Comparison of ENCODE assay signal across 8 mouse cellular contexts in the genomic region with DNA sequence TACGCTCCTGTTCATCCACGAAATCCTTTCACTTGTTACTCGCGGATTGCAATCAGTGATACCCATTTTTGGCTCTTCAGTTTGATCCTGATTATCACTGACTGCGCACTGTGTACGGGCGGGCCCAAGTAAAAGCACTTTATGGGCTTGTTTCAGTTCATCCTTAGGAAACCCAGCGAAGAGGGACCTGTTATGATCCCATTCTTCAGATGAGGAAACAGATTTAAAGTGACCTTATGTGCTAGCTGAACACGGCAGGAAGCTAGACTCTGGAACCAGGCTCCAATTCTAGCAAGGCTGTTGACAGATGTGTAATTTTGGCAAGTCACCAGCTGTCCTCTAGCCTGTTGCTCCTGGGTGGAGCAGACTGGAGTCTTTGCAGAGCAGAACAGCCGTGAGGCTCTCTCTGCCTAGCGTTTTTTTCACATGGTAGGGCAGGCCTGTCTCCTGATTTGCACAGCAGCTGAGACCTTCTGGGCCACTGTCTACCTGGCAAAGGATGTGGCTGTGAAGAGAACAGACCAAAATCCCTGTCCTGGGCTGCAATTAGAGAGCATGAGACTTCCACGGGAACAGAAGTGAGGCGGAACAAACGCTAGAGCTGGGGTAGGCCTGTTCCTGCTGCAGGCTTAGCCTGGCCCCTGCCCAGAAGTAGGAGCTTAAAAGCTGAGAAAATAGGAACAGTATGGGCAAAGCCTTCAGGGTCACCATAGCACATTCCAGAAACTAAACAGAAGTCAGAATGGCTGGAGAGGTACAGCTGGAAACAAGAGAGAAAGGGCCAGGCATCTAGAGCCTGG. TPM values are rescaled to one million over a fixed set of nuclear protein-coding genes. Genes with fewer than 3 reads are reported as not detected.
DNase-seq lines count a peak whose midpoint lies in the region; ATAC-seq lines count a peak whose summit lies in the region.

No protein-coding gene starts in this region.

- H3K4me3 ChIP-seq in forebrain, embryonic 12.5 days (replicated peaks): peak overlapping the region; percentile 58
- peak overlapping the region; percentile 61 for H3K4me3 ChIP-seq in hindbrain, embryonic 13.5 days
- no peak overlapping the region for H3K4me3 ChIP-seq in liver, embryonic 13.5 days (replicated peaks)
- H3K4me3 ChIP-seq in neural tube, embryonic 15.5 days (replicated peaks): peak overlapping the region; percentile 67

- H3K36me3 ChIP-seq in forebrain, embryonic 12.5 days (replicated peaks): no peaks in the 10 kb centered on the region
- H3K36me3 ChIP-seq in hindbrain, embryonic 13.5 days: no peaks in the 10 kb centered on the region
- H3K36me3 ChIP-seq in liver, embryonic 13.5 days: no peaks in the 10 kb centered on the region
- no peaks in the 10 kb centered on the region for H3K36me3 ChIP-seq in neural tube, embryonic 15.5 days

- peaks cover 77% of the 10 kb centered on the region for H3K27me3 ChIP-seq in forebrain, embryonic 12.5 days
- H3K27me3 ChIP-seq in hindbrain, embryonic 13.5 days: peaks cover 34% of the 10 kb centered on the region
- peaks cover 86% of the 10 kb centered on the region for H3K27me3 ChIP-seq in liver, embryonic 13.5 days
- peaks cover 14% of the 10 kb centered on the region; the same call in 1 of the 2 replicates for H3K27me3 ChIP-seq in neural tube, embryonic 15.5 days (replicated peaks)

- H3K4me2 ChIP-seq in forebrain, embryonic 12.5 days: peak overlapping the region; percentile 93
- H3K4me2 ChIP-seq in hindbrain, embryonic 13.5 days: peak overlapping the region; percentile 92
- peak overlapping the region; percentile 71 for H3K4me2 ChIP-seq in liver, embryonic 13.5 days
- peak overlapping the region; percentile 97 for H3K4me2 ChIP-seq in neural tube, embryonic 15.5 days

- peaks cover 46% of the 10 kb centered on the region for H3K4me1 ChIP-seq in forebrain, embryonic 12.5 days
- peaks cover 49% of the 10 kb centered on the region for H3K4me1 ChIP-seq in hindbrain, embryonic 13.5 days (replicated peaks)
- H3K4me1 ChIP-seq in liver, embryonic 13.5 days (replicated peaks): peaks cover 44% of the 10 kb centered on the region
- peaks cover 33% of the 10 kb centered on the region for H3K4me1 ChIP-seq in neural tube, embryonic 15.5 days

- ATAC-seq in forebrain, embryonic 12.5 days (ENCODE audit: low FRiP score): no peak
- ATAC-seq in hindbrain, embryonic 13.5 days (ENCODE audit: low FRiP score): no peak
- no peak for ATAC-seq in liver, embryonic 13.5 days (ENCODE audit: low read depth)
- ATAC-seq in neural tube, embryonic 15.5 days (ENCODE audit: low FRiP score): no peak
- ATAC-seq in activated CD4-positive, CD25-positive, alpha-beta regulatory T cell, adult 4 months: no peak
- ATAC-seq in megakaryocyte progenitor cell, adult 5-6 weeks (replicated peaks; ENCODE audit: poor library complexity): no peak

- H3K9me3 ChIP-seq in forebrain, embryonic 12.5 days: no peaks in the 10 kb centered on the region
- no peaks in the 10 kb centered on the region for H3K9me3 ChIP-seq in hindbrain, embryonic 13.5 days
- no peaks in the 10 kb centered on the region for H3K9me3 ChIP-seq in liver, embryonic 13.5 days (replicated peaks)
- H3K9me3 ChIP-seq in neural tube, embryonic 15.5 days (replicated peaks): no peaks in the 10 kb centered on the region

- H3K27ac ChIP-seq in forebrain, embryonic 12.5 days: no peak overlapping the region
- no peak overlapping the region; the same call in 1 of the 2 replicates for H3K27ac ChIP-seq in hindbrain, embryonic 13.5 days
- no peak overlapping the region for H3K27ac ChIP-seq in liver, embryonic 13.5 days
- no peak overlapping the region for H3K27ac ChIP-seq in neural tube, embryonic 15.5 days (replicated peaks)

- DNase-seq in adipocyte (ENCODE audit: low spot score): peak; percentile 92
- no peak for DNase-seq in liver, embryonic 13.5 days
- DNase-seq in thymus, adult 18-20 months: no peak

- WGBS in forebrain, embryonic 12.5 days: 26% methylated on average over 14 of the region's 14 CpGs
- 24% methylated on average over 14 of the region's 14 CpGs for WGBS in hindbrain, embryonic 13.5 days
- WGBS in liver, embryonic 13.5 days (ENCODE audit: insufficient replicate concordance): 43% methylated on average over 14 of the region's 14 CpGs
- 26% methylated on average over 14 of the region's 14 CpGs for WGBS in neural tube, embryonic 15.5 days

- H3K9ac ChIP-seq in forebrain, embryonic 12.5 days: no peak overlapping the region
- peak overlapping the region; percentile 87 for H3K9ac ChIP-seq in hindbrain, embryonic 13.5 days
- no peak overlapping the region for H3K9ac ChIP-seq in liver, embryonic 13.5 days
- H3K9ac ChIP-seq in neural tube, embryonic 15.5 days (replicated peaks): peak overlapping the region; percentile 47

RNA-seq across cellular contexts. Expression of a gene that starts 2.7 kb away (rescaled TPM):
- polyA plus RNA-seq in forebrain, embryonic 12.5 days (2016; fragmentation: Nextera tagmentation; extraction: Ambion mirVana): 1.6 and 2.0 TPM in 2 replicates
- polyA plus RNA-seq in hindbrain, embryonic 13.5 days (2015; fragmentation: Nextera tagmentation; extraction: Ambion mirVana): 5.9 and 6.2 TPM in 2 replicates
- 0.16 and 0.35 TPM in 2 replicates for polyA plus RNA-seq in liver, embryonic 13.5 days (2015; fragmentation: Nextera tagmentation; extraction: Ambion mirVana)
- 4.9 and 6.2 TPM in 2 replicates for polyA plus RNA-seq in neural tube, embryonic 15.5 days (2015; fragmentation: Nextera tagmentation; extraction: Ambion mirVana)
- polyA plus RNA-seq in activated CD4-positive, CD25-positive, alpha-beta regulatory T cell, adult 4 months (2017; shearing (Covaris generic)): under 1 TPM in 1 of 2 experiments, not detected in 1; 0.60 TPM
- total RNA-seq in megakaryocyte progenitor cell, adult 5-6 weeks (2015): 0.64 and 1.0 TPM in 2 replicates
- 2.1 TPM in 2 replicates for total RNA-seq in megakaryocyte progenitor cell, adult 5-6 weeks (2017)

RNA-seq across cellular contexts. Expression of a gene that starts 44.5 kb away (rescaled TPM):
- polyA plus RNA-seq in forebrain, embryonic 12.5 days (2016; fragmentation: Nextera tagmentation; extraction: Ambion mirVana): 0.88 and 1.00 TPM in 2 replicates
- 1.1 and 1.5 TPM in 2 replicates for polyA plus RNA-seq in hindbrain, embryonic 13.5 days (2015; fragmentation: Nextera tagmentation; extraction: Ambion mirVana)
- 32.7 and 35.6 TPM in 2 replicates for polyA plus RNA-seq in liver, embryonic 13.5 days (2015; fragmentation: Nextera tagmentation; extraction: Ambion mirVana)
- polyA plus RNA-seq in neural tube, embryonic 15.5 days (2015; fragmentation: Nextera tagmentation; extraction: Ambion mirVana): 0.56 and 0.65 TPM in 2 replicates
- not detected for polyA plus RNA-seq in activated CD4-positive, CD25-positive, alpha-beta regulatory T cell, adult 4 months (2017; shearing (Covaris generic))
- 1.9 and 2.2 TPM in 2 replicates for total RNA-seq in megakaryocyte progenitor cell, adult 5-6 weeks (2015)
- 0.81 and 2.3 TPM in 2 replicates for total RNA-seq in megakaryocyte progenitor cell, adult 5-6 weeks (2017)

Comparison
In these comparisons a context has a peak if more than half of its experiments do, and no peak if none do; other contexts are left out.
1. H3K9ac ChIP-seq: peak in hindbrain, embryonic 13.5 days (single experiment) and neural tube, embryonic 15.5 days (single experiment); none in forebrain, embryonic 12.5 days (single experiment) and liver, embryonic 13.5 days (single experiment).
2. RNA of a gene that starts 44.5 kb away (polyA plus RNA-seq): 32.7 to 35.6 TPM in liver, embryonic 13.5 days; 1.1 to 1.5 TPM in hindbrain, embryonic 13.5 days, 0.88 to 1.00 TPM in forebrain, embryonic 12.5 days, 0.56 to 0.65 TPM in neural tube, embryonic 15.5 days and not detected in activated CD4-positive, CD25-positive, alpha-beta regulatory T cell, adult 4 months; every median in the first group is over 10 times any median in the second.
3. Peak in every context shown above with its lines, with median percentiles within 50 percentile points of each other: H3K4me2 ChIP-seq.